Mouse (Mus musculus): Measurements from ENCODE around the gene Nhlh2.

Nhlh2 gene

GRCm38 (mm10) chr3:102025659-102026058 lies 15.8 kb downstream of the Nhlh2 start:
- DNase-seq (ENCODE audit: low spot score), result no peak

GRCm38 (mm10) chr3:102027880-102028279 lies 18.0 kb downstream of the Nhlh2 start:
- no peak for DNase-seq (ENCODE audit: low spot score)

- DNase-seq (ENCODE audit: low spot score), result no peak
These were observed 27.9 kb downstream of the Nhlh2 start for GRCm38 (mm10) chr3:102037806-102038205.

- no peak for DNase-seq (ENCODE audit: low spot score)
These were observed 28.7 kb downstream of the Nhlh2 start for GRCm38 (mm10) chr3:102038608-102039007.

- DNase-seq (ENCODE audit: low spot score), result no peak
These were observed 31.8 kb downstream of the Nhlh2 start for GRCm38 (mm10) chr3:102041632-102042031.

GRCm38 (mm10) chr3:102045071-102045470 lies 35.2 kb downstream of the Nhlh2 start:
- no peak for DNase-seq (ENCODE audit: low spot score)

- no peak for DNase-seq (ENCODE audit: low spot score)
These were observed 37.7 kb downstream of the Nhlh2 start for GRCm38 (mm10) chr3:102047532-102047931.

- DNase-seq (ENCODE audit: low spot score), result no peak
These were observed 39.6 kb downstream of the Nhlh2 start for GRCm38 (mm10) chr3:102049207-102050104.

GRCm38 (mm10) chr3:102052036-102052435 lies 42.2 kb downstream of the Nhlh2 start:
- DNase-seq (ENCODE audit: low spot score), result no peak

- no peak for DNase-seq (ENCODE audit: low spot score)
These were observed 43.4 kb downstream of the Nhlh2 start for GRCm38 (mm10) chr3:102053293-102053692.

GRCm38 (mm10) chr3:102055878-102056277 lies 46.0 kb downstream of the Nhlh2 start:
- no peak for DNase-seq (ENCODE audit: low spot score)

GRCm38 (mm10) chr3:102060065-102060464 lies 50.2 kb downstream of the Nhlh2 start:
- no peak for DNase-seq (ENCODE audit: low spot score)

- no peak for DNase-seq (ENCODE audit: low spot score)
These were observed 52.2 kb downstream of the Nhlh2 start for GRCm38 (mm10) chr3:102061923-102062670.

GRCm38 (mm10) chr3:102062671-102063010 lies 52.8 kb downstream of the Nhlh2 start:
- DNase-seq (ENCODE audit: low spot score), result no peak

GRCm38 (mm10) chr3:102063273-102064120 lies 53.6 kb downstream of the Nhlh2 start:
- no peak for DNase-seq (ENCODE audit: low spot score)

- no peak for DNase-seq (ENCODE audit: low spot score)
These were observed 54.7 kb downstream of the Nhlh2 start for GRCm38 (mm10) chr3:102064566-102064965.
